Mouse (Mus musculus) spleen, postnatal 10 days (tissue): ENCODE measurements around the gene Gfral.
A peak's percentile ranks its signal among the peaks of the same experiment; 100 is the strongest.

Experiments
- DNase-seq, 2 experiments: peaks; one replicate each; pipeline ENCODE4 v3.0.0; 2021 to 2022; ENCODE audit warnings: low spot score in 2 of 2

Gene Gfral

DNA sequence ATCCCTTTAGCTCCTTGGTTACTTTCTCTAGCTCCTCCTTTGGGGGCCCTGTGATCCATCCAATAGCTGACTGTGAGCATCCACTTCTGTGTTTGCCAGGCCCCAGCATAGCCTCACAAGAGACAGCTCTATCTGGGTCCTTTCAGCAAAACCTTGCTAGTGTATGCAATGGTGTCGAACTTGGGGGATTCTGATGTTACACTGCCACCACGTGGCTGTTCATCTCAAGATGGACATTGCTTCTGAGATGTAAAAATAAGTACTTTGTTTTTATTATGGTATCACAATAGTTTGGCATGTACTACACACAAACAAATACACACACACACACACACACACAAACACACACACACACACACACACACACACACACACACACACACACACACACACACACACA, 90.6 kb downstream of the Gfral start:
- DNase-seq = peak in 1 of 2 experiments; percentile 58
